Mouse (Mus musculus): ENCODE results near the gene Ckm. TPM values are rescaled to one million over a fixed set of nuclear protein-coding genes. Genes with fewer than 3 reads are reported as not detected.

Gene Ckm
- total RNA-seq, 2 experiments from 2014 or later: 0.27 TPM; not detected in 1

DNA sequence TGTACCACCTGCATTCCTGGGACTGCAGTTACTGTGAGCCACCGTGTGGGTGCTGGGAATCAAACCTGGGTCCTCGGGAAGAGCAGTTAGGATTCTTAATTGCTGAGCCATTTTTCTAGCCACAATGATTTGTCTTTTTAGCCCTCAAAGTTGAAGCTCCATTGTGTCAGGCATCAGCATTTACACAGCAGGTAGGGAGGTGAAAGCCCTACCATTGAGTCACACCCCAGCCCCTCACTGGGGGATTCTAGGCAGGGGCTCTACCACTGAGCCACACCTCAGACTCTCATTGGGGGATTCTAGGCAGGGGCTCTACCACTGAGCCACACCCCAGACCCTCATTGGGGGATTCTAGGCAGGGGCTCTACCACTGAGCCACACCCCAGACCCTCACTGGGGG, 31.7 kb downstream of the Ckm start:
- no peak for DNase-seq

- peak; percentile 56 to 68 for DNase-seq
Observed at GRCm38 (mm10) chr7:19437048-19437447, 32.5 kb downstream of the Ckm start.

DNA sequence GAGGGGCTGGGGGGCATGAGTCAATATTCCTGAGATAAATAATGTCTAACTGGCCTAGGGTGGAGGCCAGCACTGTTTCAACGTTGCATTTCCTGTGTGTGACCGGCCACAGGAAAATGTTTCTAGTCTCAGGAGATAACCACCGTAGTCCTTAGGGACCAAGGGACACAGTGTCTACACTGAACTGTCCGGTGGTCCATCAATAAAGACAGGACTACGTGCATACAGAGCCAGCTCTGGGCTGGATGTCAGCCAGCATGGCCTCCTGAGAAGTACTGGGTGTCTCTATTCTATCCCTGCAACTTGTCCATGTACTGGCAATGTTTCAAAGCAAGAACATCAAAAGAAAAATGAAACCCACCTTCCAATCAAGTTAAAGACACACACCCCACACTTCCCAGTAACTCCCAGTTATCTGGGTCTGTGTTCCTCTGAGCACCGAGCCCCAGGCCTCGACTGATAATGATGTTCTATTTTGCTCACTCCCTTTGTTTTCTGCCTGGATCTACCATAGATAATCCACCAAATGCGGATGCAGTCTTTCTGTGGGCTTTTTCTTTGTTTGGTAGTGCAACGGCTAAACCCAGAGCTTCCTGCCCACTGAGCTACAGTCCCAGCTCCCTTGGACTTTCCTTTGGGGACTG, 37.0 kb downstream of the Ckm start:
- DNase-seq: no peak

DNA sequence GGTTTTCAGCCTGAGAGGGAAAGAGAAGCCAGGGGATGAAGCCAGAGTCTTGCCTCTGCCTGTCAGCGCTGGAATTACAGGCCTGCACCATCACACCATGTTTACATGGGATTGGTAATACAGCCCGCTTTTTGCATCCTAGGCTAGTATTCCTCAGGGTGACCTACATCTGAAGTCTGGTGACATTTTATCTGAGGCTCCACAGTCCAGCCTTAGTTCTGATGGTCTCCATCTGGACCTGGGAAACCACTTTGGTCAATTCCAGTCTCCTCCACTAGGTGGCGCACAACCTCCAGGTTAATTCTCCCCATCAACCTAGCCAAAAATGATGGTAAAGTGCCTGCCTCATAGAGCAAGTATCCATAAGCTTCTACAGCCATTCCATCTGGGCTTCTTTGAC, 38.8 kb downstream of the Ckm start:
- DNase-seq: peak; percentile 68 to 81

- DNase-seq: no peak
Observed at GRCm38 (mm10) chr7:19444801-19445200, 40.2 kb downstream of the Ckm start.

GRCm38 (mm10) chr7:19447689-19448088, 43.1 kb downstream of the Ckm start:
- peak in 1 of 2 experiments; percentile 47 for DNase-seq

DNA sequence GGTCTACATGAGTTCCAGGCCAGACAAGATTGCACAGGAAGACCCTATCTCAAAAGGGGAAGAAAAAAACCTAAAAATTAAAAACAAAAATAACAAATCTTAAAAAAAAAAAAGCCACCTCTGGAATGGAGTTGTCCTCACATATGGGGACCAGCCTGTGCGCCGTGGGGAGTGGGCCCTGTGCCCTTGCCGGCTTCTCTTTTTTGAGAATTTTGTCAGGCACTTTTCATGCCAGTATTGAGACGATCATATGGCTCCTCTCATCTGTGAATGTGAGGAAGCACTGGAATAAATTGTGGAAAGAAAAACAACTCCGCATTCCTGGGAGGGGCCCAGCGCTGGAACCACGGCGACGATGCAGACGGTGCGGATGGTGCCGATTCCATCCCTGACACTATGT, 44.6 kb downstream of the Ckm start:
- DNase-seq: no peak

GRCm38 (mm10) chr7:19455186-19455585, 50.6 kb downstream of the Ckm start:
- DNase-seq: no peak

DNA sequence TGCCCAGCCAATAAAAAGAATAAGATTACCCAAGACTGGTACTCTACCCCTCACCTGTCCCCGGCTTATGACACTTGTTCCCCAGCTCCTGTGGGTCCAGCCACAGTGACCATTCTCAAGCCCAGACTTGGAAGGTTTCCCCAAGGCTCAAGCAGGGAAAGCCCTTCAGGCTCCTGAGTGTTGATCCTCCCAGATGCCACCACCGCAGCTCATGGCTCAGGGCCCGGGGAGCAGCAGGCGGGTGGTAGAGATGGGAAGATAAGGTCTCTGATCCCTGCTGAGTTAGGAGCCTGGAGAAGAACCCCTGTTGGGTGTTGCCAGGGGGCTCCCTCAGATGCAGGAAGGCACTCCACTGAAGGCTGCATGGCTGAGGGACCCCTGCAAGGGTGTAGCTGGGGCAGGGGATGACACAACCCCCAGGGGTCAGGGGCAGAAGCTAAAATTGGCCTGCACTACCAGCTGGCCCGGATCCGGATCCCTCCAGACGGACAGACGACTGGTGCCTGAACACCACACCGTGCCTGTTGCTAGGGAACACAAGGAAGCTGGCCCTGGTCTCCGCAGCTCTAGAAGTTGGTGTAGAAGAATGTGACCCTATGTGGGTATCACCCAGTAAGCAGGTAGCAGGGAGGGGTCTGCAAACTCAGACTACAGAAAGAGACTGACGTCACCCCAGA, 51.4 kb downstream of the Ckm start:
- no peak for DNase-seq

GRCm38 (mm10) chr7:19456628-19457027, 52.1 kb downstream of the Ckm start:
- peak; percentile 41 to 51 for DNase-seq

DNA sequence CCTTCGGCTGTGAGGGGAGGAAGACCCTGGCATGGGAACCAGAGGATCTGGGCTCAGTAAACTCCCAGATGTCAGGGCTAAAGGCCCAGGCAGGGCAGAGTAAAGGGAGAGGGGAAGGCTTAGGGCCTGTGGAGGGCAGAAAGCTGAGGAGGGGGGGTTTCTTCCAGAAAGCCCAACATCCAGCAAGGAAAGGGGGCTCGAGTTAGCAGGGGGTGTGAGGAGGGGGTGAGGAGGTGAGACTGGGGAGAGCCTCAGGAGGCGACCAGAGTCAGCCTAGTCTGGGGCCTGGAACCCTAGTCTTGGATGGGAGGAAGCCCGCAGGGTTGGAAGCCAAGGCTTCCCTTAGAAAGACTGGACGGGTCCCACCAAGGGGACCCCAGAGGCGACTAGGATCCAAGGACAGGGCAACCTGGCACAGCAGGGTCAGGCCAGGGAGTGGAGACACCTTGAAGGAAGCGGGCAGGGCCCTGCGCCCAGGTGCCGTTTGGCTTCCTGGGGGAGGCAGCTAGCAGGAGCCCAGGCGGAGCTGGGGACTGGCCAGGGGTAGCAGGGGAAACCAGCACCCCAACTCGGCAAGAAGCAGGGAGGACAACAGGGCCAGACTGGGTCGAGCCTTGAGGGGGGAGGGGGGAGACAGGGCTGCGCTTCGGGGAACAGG, 53.0 kb downstream of the Ckm start:
- peak in 1 of 2 experiments; percentile 17 for DNase-seq

GRCm38 (mm10) chr7:19458072-19458486, 53.5 kb downstream of the Ckm start:
- DNase-seq: peak; percentile 24 to 45

DNA sequence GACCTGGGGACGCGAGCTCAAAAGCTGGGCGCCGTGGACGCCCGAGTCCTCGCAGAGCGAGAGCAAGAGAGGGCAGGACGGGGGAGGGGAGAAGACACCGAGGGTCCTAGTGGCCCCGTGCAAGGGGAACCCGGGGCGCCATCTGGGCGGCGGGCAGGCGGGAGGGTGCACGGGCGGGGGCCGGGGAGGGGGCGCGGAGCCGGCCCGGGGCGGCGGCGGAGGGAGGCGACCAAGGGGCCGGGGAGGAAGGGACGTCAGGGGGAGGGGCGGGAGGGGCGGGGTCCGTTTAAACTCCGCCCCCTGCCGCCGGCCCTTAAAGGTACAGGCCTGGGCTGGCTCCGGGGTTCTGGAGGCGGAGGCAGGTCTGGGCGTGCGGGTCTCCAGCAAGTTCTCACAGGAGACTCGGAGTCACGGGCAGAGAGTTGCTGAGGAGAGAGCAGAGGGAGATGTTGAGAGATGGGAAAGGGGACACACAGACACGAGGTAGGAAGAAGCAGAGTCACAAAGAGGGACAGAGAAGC, 54.1 kb downstream of the Ckm start, which contains the start of gene Mark4:
TSS of gene Mark4 (minus strand) at position 231 of the 521 bp plus-strand sequence.
- DNase-seq: peak; percentile 66 to 68

GRCm38 (mm10) chr7:19459144-19459870, 54.7 kb downstream of the Ckm start:
- no peak for DNase-seq

GRCm38 (mm10) chr7:19460500-19460899, 55.9 kb downstream of the Ckm start:
- DNase-seq: no peak

GRCm38 (mm10) chr7:19461488-19461887, 56.9 kb downstream of the Ckm start:
- DNase-seq: peak; percentile 66 to 73

GRCm38 (mm10) chr7:19462443-19462842, 57.9 kb downstream of the Ckm start:
- DNase-seq: no peak

- DNase-seq: no peak
Observed at GRCm38 (mm10) chr7:19462884-19463381, 58.4 kb downstream of the Ckm start, which contains the start of gene Exoc3l2. Gene Exoc3l2, plus strand, starts transcription at chr7:19463331.

GRCm38 (mm10) chr7:19464367-19465307, 60.1 kb downstream of the Ckm start:
- DNase-seq: no peak

GRCm38 (mm10) chr7:19466602-19467145, 62.1 kb downstream of the Ckm start:
- DNase-seq: no peak

GRCm38 (mm10) chr7:19467638-19468037, 63.1 kb downstream of the Ckm start:
- DNase-seq: no peak

All from layer of hippocampus, postnatal 36 days (tissue).